Comparison of ENCODE assay signal across 9 mouse cellular contexts in genomic region chr6:94145430-94146205, GRCm38 (mm10).
DNase-seq lines count a peak whose midpoint lies in the region; ATAC-seq and TF ChIP-seq lines count a peak whose summit lies in the region.
"Had no signal": no experiment of that assay in that cellular context is flagged by ENCODE, and none has a peak within 500 bp of the region (broad histone marks: within the 10 kb centered on the region; RNA-seq: fewer than 3 reads in every experiment).

No protein-coding gene starts in this region.

- TF ChIP-seq EP300 in stomach, postnatal 0 days (optimal IDR thresholded peaks at IDR 0.05): no peak

- no peak overlapping the region for H3K4me3 ChIP-seq in stomach, postnatal 0 days (ENCODE audit: low read depth, low read length)
- no peak overlapping the region for H3K4me3 ChIP-seq in hindbrain, embryonic 11.5 days (ENCODE audit: low read depth, low read length)
- H3K4me3 ChIP-seq: neural tube, embryonic 13.5 days had no signal

- intact Hi-C loops in gastrocnemius, postnatal 14 days (cut with DNase I; ENCODE audit: low total_unique reads): no loop called here

- H3K27me3 ChIP-seq in stomach, postnatal 0 days (ENCODE audit: control insufficient read depth, insufficient read depth, low read length): no peaks in the 10 kb centered on the region
- no peaks in the 10 kb centered on the region for H3K27me3 ChIP-seq in hindbrain, embryonic 11.5 days (ENCODE audit: control insufficient read depth, insufficient read depth, low read length)
- H3K27me3 ChIP-seq: neural tube, embryonic 13.5 days had no signal

- H3K9ac ChIP-seq in stomach, postnatal 0 days (ENCODE audit: low read length): no peak overlapping the region
- no peak overlapping the region for H3K9ac ChIP-seq in hindbrain, embryonic 11.5 days (ENCODE audit: low read depth, low read length)
- H3K9ac ChIP-seq: neural tube, embryonic 13.5 days had no signal

- H3K4me1 ChIP-seq in stomach, postnatal 0 days (replicated peaks; ENCODE audit: control insufficient read depth, insufficient read depth): 0 out of 2 replicates have a peak, but pooled peaks cover 6% of the 10 kb centered on the region
- no peaks in the 10 kb centered on the region for H3K4me1 ChIP-seq in hindbrain, embryonic 11.5 days (replicated peaks; ENCODE audit: control insufficient read depth, insufficient read depth, low read length)

- no peak for ATAC-seq in stomach, postnatal 0 days (ENCODE audit: low FRiP score, low TSS enrichment)
- ATAC-seq in CD4-positive, CD25-positive, alpha-beta regulatory T cell, adult 4 months: no peak
- ATAC-seq in hindbrain, embryonic 11.5 days (ENCODE audit: low FRiP score): no peak

- 73% methylated on average over 8 of the region's 8 CpGs for WGBS in stomach, postnatal 0 days
- 89% methylated on average over 8 of the region's 8 CpGs for WGBS in hindbrain, embryonic 11.5 days

- TF ChIP-seq CTCF in stomach, postnatal 0 days (IDR thresholded peaks at IDR 0.05; ENCODE audit: low read depth): no peak

- no peaks in the 10 kb centered on the region for H3K9me3 ChIP-seq in stomach, postnatal 0 days (ENCODE audit: control insufficient read depth, low read length)
- H3K9me3 ChIP-seq in hindbrain, embryonic 11.5 days (ENCODE audit: control insufficient read depth, low read length): no peaks in the 10 kb centered on the region
- H3K9me3 ChIP-seq: neural tube, embryonic 13.5 days had no signal

- H3K4me2 ChIP-seq in stomach, postnatal 0 days (replicated peaks; ENCODE audit: low read depth): no peak overlapping the region
- no peak overlapping the region for H3K4me2 ChIP-seq in hindbrain, embryonic 11.5 days (replicated peaks; ENCODE audit: low read depth, low read length)
- H3K4me2 ChIP-seq: neural tube, embryonic 13.5 days had no signal

- H3K36me3 ChIP-seq in stomach, postnatal 0 days (ENCODE audit: control insufficient read depth, insufficient read depth, low read length): no peaks in the 10 kb centered on the region
- H3K36me3 ChIP-seq in hindbrain, embryonic 11.5 days (ENCODE audit: control insufficient read depth, insufficient read depth, low read length): no peaks in the 10 kb centered on the region
- H3K36me3 ChIP-seq: neural tube, embryonic 13.5 days had no signal

- peak; percentile 25 for DNase-seq in ovary, adult 18-20 months (ENCODE audit: low spot score)
- DNase-seq in ovary, postnatal 10 days (ENCODE audit: low spot score): no peak
- peak; percentile 72 for DNase-seq in gastrocnemius, postnatal 14 days
- DNase-seq in kidney, adult 9 months: peak; percentile 73
- peak; percentile 26 for DNase-seq in stomach, postnatal 0 days (ENCODE audit: low spot score)
- DNase-seq in right cerebral cortex, postnatal 25 days: no peak
- DNase-seq in hindbrain, embryonic 11.5 days (ENCODE audit: low spot score): no peak

- H3K27ac ChIP-seq in stomach, postnatal 0 days (replicated peaks): 0 out of 2 replicates have a peak overlapping the region, but pooled peaks have one; percentile 8
- no peak overlapping the region for H3K27ac ChIP-seq in hindbrain, embryonic 11.5 days (ENCODE audit: low read depth, low read length)
- H3K27ac ChIP-seq: neural tube, embryonic 13.5 days had no signal

Comparison
In these comparisons a context has a peak if more than half of its experiments do, and no peak if none do; other contexts are left out.
1. DNase-seq: peak in ovary, adult 18-20 months (single experiment), gastrocnemius, postnatal 14 days (single experiment), kidney, adult 9 months (single experiment) and stomach, postnatal 0 days (single experiment); none in ovary, postnatal 10 days (single experiment), right cerebral cortex, postnatal 25 days (single experiment) and hindbrain, embryonic 11.5 days (single experiment).